Mouse (Mus musculus) C2C12 (cell line): ENCODE results near the gene Cenpo. TPM values are rescaled to one million over a fixed set of nuclear protein-coding genes. Genes with fewer than 3 reads are reported as not detected.

Experiments
- H3K27me3 ChIP-seq: one replicate; pipeline ENCODE4 v1.6.1; 2011; ENCODE audit not compliant: control insufficient read depth, insufficient read depth, insufficient read length
- H3K36me3 ChIP-seq: one replicate; pipeline ENCODE4 v1.6.1; 2011; ENCODE audit not compliant: control insufficient read depth, insufficient read depth
- H3K4me3 ChIP-seq: one replicate; pipeline ENCODE4 v1.5.1; 2011; ENCODE audit warnings: mild to moderate bottlenecking, control low read depth; ENCODE audit not compliant: poor library complexity, insufficient read depth, severe bottlenecking
- H3K79me2 ChIP-seq: one replicate; pipeline ENCODE4 v1.6.1; 2011; ENCODE audit not compliant: control insufficient read depth, insufficient read depth
- H3K79me3 ChIP-seq: one replicate; pipeline ENCODE4 v1.6.1; 2011; ENCODE audit warnings: low read depth, control low read depth
- H3ac ChIP-seq: one replicate; pipeline ENCODE3; 2011; ENCODE audit warnings: low read depth; ENCODE audit not compliant: control insufficient read depth, insufficient read length
- CEBPB ChIP-seq: IDR thresholded peaks from one replicate; pipeline ENCODE4 v1.6.1; 2011; ENCODE audit warnings: low read depth, mild to moderate bottlenecking, control low read depth, moderate library complexity
- CTCF ChIP-seq: IDR thresholded peaks from one replicate; pipeline ENCODE4 v1.5.1; 2011; ENCODE audit not compliant: control insufficient read depth, insufficient read depth, insufficient read length
- FOSL1 ChIP-seq: IDR thresholded peaks from one replicate; pipeline ENCODE4 v1.8.0; 2011; ENCODE audit warnings: mild to moderate bottlenecking, low read length; ENCODE audit not compliant: poor library complexity, insufficient read depth, severe bottlenecking
- MAX ChIP-seq: IDR thresholded peaks from one replicate; pipeline ENCODE4 v1.6.1; 2011; ENCODE audit warnings: mild to moderate bottlenecking, control low read depth
- MYOD1 ChIP-seq: IDR thresholded peaks from one replicate; pipeline ENCODE4 v1.6.1; 2011; ENCODE audit warnings: low read depth; ENCODE audit not compliant: control insufficient read depth, insufficient read length
- MYOG ChIP-seq: IDR thresholded peaks from one replicate; pipeline ENCODE4 v1.6.1; 2011; ENCODE audit not compliant: control insufficient read depth, insufficient read length; ENCODE audit errors: extremely low read depth
- USF1 ChIP-seq: IDR thresholded peaks from one replicate; pipeline ENCODE4 v1.6.1; 2011; ENCODE audit warnings: low read depth, mild to moderate bottlenecking, control low read depth, moderate library complexity
- polyA plus RNA-seq: library from polyadenylated mRNA; unstranded; fragments of >200 nt; fragmentation: generic; extraction: Trizol; gene quantifications from one replicate; pipeline ENCODE4 v1.2.1, GENCODE M21; 2012; ENCODE audit warnings: missing spikeins

Gene Cenpo
- polyA plus RNA-seq, 1 experiment, result 11.8 TPM

GRCm38 (mm10) chr12:4206106-4206505 lies 28.0 kb downstream of the Cenpo start:
- Histone ChIP-seq H3K27me3 (no peaks in the 10 kb centered on the region), H3K79me2 (no peaks in the 10 kb centered on the region), H3K79me3 (no peaks in the 10 kb centered on the region), H3ac (no peak overlapping the region), H3K36me3 (no peaks in the 10 kb centered on the region), H3K4me3 (no peak overlapping the region)
- TF ChIP-seq FOSL1 (no peak), MYOD1 (no peak), CTCF (no peak), CEBPB (no peak), MAX (no peak), USF1 (no peak), MYOG (no peak)

GRCm38 (mm10) chr12:4202206-4202605 lies 31.9 kb downstream of the Cenpo start:
- H3ac ChIP-seq, result no peak overlapping the region
- no peaks in the 10 kb centered on the region for H3K36me3 ChIP-seq
- H3K79me3 ChIP-seq, result no peaks in the 10 kb centered on the region
- no peak overlapping the region for H3K4me3 ChIP-seq
- TF ChIP-seq USF1, result no peak
- no peak for TF ChIP-seq MYOG
- no peak for TF ChIP-seq MAX
- no peak for TF ChIP-seq MYOD1
- TF ChIP-seq FOSL1, result no peak
- no peak for TF ChIP-seq CTCF
- TF ChIP-seq CEBPB, result no peak
- H3K79me2 ChIP-seq, result no peaks in the 10 kb centered on the region
- no peaks in the 10 kb centered on the region for H3K27me3 ChIP-seq

- Histone ChIP-seq H3K79me3 (no peaks in the 10 kb centered on the region), H3K27me3 (no peaks in the 10 kb centered on the region), H3K79me2 (no peaks in the 10 kb centered on the region), H3K36me3 (no peaks in the 10 kb centered on the region), H3ac (no peak overlapping the region), H3K4me3 (no peak overlapping the region)
- no peak for TF ChIP-seq CTCF
- no peak for TF ChIP-seq MAX
- TF ChIP-seq FOSL1, result no peak
- no peak for TF ChIP-seq MYOG
- no peak for TF ChIP-seq USF1
- no peak for TF ChIP-seq MYOD1
- no peak for TF ChIP-seq CEBPB
Observed at GRCm38 (mm10) chr12:4201454-4202200, 32.5 kb downstream of the Cenpo start.

- no peaks in the 10 kb centered on the region for H3K36me3 ChIP-seq
- H3ac ChIP-seq, result no peak overlapping the region
- H3K79me3 ChIP-seq, result no peaks in the 10 kb centered on the region
- no peaks in the 10 kb centered on the region for H3K27me3 ChIP-seq
- H3K4me3 ChIP-seq, result no peak overlapping the region
- TF ChIP-seq MAX, result no peak
- TF ChIP-seq FOSL1, result no peak
- TF ChIP-seq CEBPB, result no peak
- no peak for TF ChIP-seq MYOD1
- TF ChIP-seq MYOG, result no peak
- H3K79me2 ChIP-seq, result no peaks in the 10 kb centered on the region
Observed at GRCm38 (mm10) chr12:4199271-4199670, 34.8 kb downstream of the Cenpo start.

GRCm38 (mm10) chr12:4198702-4199101 lies 35.4 kb downstream of the Cenpo start:
- H3K79me2 ChIP-seq, result no peaks in the 10 kb centered on the region
- no peaks in the 10 kb centered on the region for H3K36me3 ChIP-seq
- no peak overlapping the region for H3ac ChIP-seq
- no peaks in the 10 kb centered on the region for H3K27me3 ChIP-seq
- TF ChIP-seq CTCF (no peak), MYOD1 (no peak), USF1 (no peak), CEBPB (no peak), FOSL1 (no peak), MAX (no peak), MYOG (no peak)
- no peak overlapping the region for H3K4me3 ChIP-seq
- H3K79me3 ChIP-seq, result no peaks in the 10 kb centered on the region

GRCm38 (mm10) chr12:4194643-4195042 lies 39.5 kb downstream of the Cenpo start:
- no peaks in the 10 kb centered on the region for H3K36me3 ChIP-seq
- H3ac ChIP-seq, result no peak overlapping the region

More at GRCm38 (mm10) chr12:4194643-4195042, 39.5 kb downstream of the Cenpo start:
- no peak for TF ChIP-seq MYOG
- no peak for TF ChIP-seq CTCF
- no peak for TF ChIP-seq USF1
- no peak for TF ChIP-seq CEBPB
- TF ChIP-seq MYOD1, result no peak
- TF ChIP-seq MAX, result no peak
- no peak for TF ChIP-seq FOSL1
- Histone ChIP-seq H3K4me3 (no peak overlapping the region), H3K79me3 (no peaks in the 10 kb centered on the region), H3K79me2 (no peaks in the 10 kb centered on the region), H3K27me3 (no peaks in the 10 kb centered on the region)
